Mouse (Mus musculus): Measurements from ENCODE around the gene Cdca4. TPM values are rescaled to one million over a fixed set of nuclear protein-coding genes. Genes with fewer than 3 reads are reported as not detected.

The Cdca4 gene
- polyA plus RNA-seq, 1 experiment = 10.3 TPM

GRCm38 (mm10) chr12:112799237-112799970 is 29.8 kb downstream of the Cdca4 start:
- WGBS = 87% methylated on average over 10 of the region's 10 CpGs
- Histone ChIP-seq H3K27ac (ENCODE audit: insufficient read depth, low read depth, low read length) (no peak overlapping the region), H3K4me3 (ENCODE audit: insufficient read depth, low read depth, low read length) (no peak overlapping the region), H3K4me1 (ENCODE audit: control insufficient read depth, insufficient read depth, low read length) (0 out of 2 replicates have a peak, but pooled peaks cover 3% of the 10 kb centered on the region), H3K36me3 (ENCODE audit: control insufficient read depth, insufficient read depth, low read length) (no peaks in the 10 kb centered on the region), H3K27me3 (replicated peaks; ENCODE audit: control insufficient read depth, insufficient read depth, low read length) (no peaks in the 10 kb centered on the region)
- no peak for DNase-seq
- TF ChIP-seq POLR2A (IDR thresholded peaks at IDR 0.05; ENCODE audit: low read depth, low read length) (no peak), CTCF (conservative IDR thresholded peaks at IDR 0.05; ENCODE audit: insufficient read depth, insufficient read length, low read depth, low read length) (no peak)

- Histone ChIP-seq H3K4me3 (ENCODE audit: insufficient read depth, low read depth, low read length) (no peak overlapping the region), H3K36me3 (ENCODE audit: control insufficient read depth, insufficient read depth, low read length) (no peaks in the 10 kb centered on the region), H3K4me1 (ENCODE audit: control insufficient read depth, insufficient read depth, low read length) (0 out of 2 replicates have a peak, but pooled peaks cover 3% of the 10 kb centered on the region), H3K27me3 (replicated peaks; ENCODE audit: control insufficient read depth, insufficient read depth, low read length) (no peaks in the 10 kb centered on the region), H3K27ac (ENCODE audit: insufficient read depth, low read depth, low read length) (no peak overlapping the region)
- TF ChIP-seq CTCF (conservative IDR thresholded peaks at IDR 0.05; ENCODE audit: insufficient read depth, insufficient read length, low read depth, low read length) (no peak), POLR2A (IDR thresholded peaks at IDR 0.05; ENCODE audit: low read depth, low read length) (no peak)
- 72% methylated on average over 5 of the region's 5 CpGs for WGBS
- no peak for DNase-seq
These were observed 30.5 kb downstream of the Cdca4 start for GRCm38 (mm10) chr12:112798716-112799115.

- Histone ChIP-seq H3K27ac (ENCODE audit: insufficient read depth, low read depth, low read length) (no peak overlapping the region), H3K36me3 (ENCODE audit: control insufficient read depth, insufficient read depth, low read length) (no peaks in the 10 kb centered on the region), H3K27me3 (replicated peaks; ENCODE audit: control insufficient read depth, insufficient read depth, low read length) (no peaks in the 10 kb centered on the region), H3K4me1 (ENCODE audit: control insufficient read depth, insufficient read depth, low read length) (0 out of 2 replicates have a peak, but pooled peaks cover 3% of the 10 kb centered on the region), H3K4me3 (ENCODE audit: insufficient read depth, low read depth, low read length) (no peak overlapping the region)
- DNase-seq = peak; percentile 55
- TF ChIP-seq POLR2A (IDR thresholded peaks at IDR 0.05; ENCODE audit: low read depth, low read length) (no peak), CTCF (conservative IDR thresholded peaks at IDR 0.05; ENCODE audit: insufficient read depth, insufficient read length, low read depth, low read length) (no peak)
- 16% methylated on average over 5 of the region's 5 CpGs for WGBS
These were observed 30.9 kb downstream of the Cdca4 start for GRCm38 (mm10) chr12:112798332-112798681.

GRCm38 (mm10) chr12:112797672-112798331 is 31.4 kb downstream of the Cdca4 start:
- DNase-seq = no peak
- H3K36me3 ChIP-seq (ENCODE audit: control insufficient read depth, insufficient read depth, low read length) = no peaks in the 10 kb centered on the region
- no peak for TF ChIP-seq CTCF (conservative IDR thresholded peaks at IDR 0.05; ENCODE audit: insufficient read depth, insufficient read length, low read depth, low read length)
- no peak for TF ChIP-seq POLR2A (IDR thresholded peaks at IDR 0.05; ENCODE audit: low read depth, low read length)
- no peak overlapping the region for H3K4me3 ChIP-seq (ENCODE audit: insufficient read depth, low read depth, low read length)
- H3K27ac ChIP-seq (ENCODE audit: insufficient read depth, low read depth, low read length) = no peak overlapping the region
- H3K4me1 ChIP-seq (ENCODE audit: control insufficient read depth, insufficient read depth, low read length) = 0 out of 2 replicates have a peak, but pooled peaks cover 3% of the 10 kb centered on the region
- no peaks in the 10 kb centered on the region for H3K27me3 ChIP-seq (replicated peaks; ENCODE audit: control insufficient read depth, insufficient read depth, low read length)
- WGBS = 45% methylated on average over 15 of the region's 15 CpGs

- 54% methylated on average over 17 of the region's 17 CpGs for WGBS
- 0 out of 2 replicates have a peak, but pooled peaks cover 3% of the 10 kb centered on the region for H3K4me1 ChIP-seq (ENCODE audit: control insufficient read depth, insufficient read depth, low read length)
- H3K27ac ChIP-seq (ENCODE audit: insufficient read depth, low read depth, low read length) = no peak overlapping the region
- TF ChIP-seq CTCF (conservative IDR thresholded peaks at IDR 0.05; ENCODE audit: insufficient read depth, insufficient read length, low read depth, low read length) (no peak), POLR2A (IDR thresholded peaks at IDR 0.05; ENCODE audit: low read depth, low read length) (no peak)
- no peaks in the 10 kb centered on the region for H3K36me3 ChIP-seq (ENCODE audit: control insufficient read depth, insufficient read depth, low read length)
- DNase-seq = no peak
- no peaks in the 10 kb centered on the region for H3K27me3 ChIP-seq (replicated peaks; ENCODE audit: control insufficient read depth, insufficient read depth, low read length)
- no peak overlapping the region for H3K4me3 ChIP-seq (ENCODE audit: insufficient read depth, low read depth, low read length)
These were observed 32.4 kb downstream of the Cdca4 start for GRCm38 (mm10) chr12:112796551-112797510.

GRCm38 (mm10) chr12:112795466-112796104 is 33.6 kb downstream of the Cdca4 start:
- H3K36me3 ChIP-seq (ENCODE audit: control insufficient read depth, insufficient read depth, low read length) = no peaks in the 10 kb centered on the region
- no peak for DNase-seq
- no peak overlapping the region for H3K27ac ChIP-seq (ENCODE audit: insufficient read depth, low read depth, low read length)
- WGBS = 53% methylated on average over 18 of the region's 18 CpGs
- TF ChIP-seq CTCF (conservative IDR thresholded peaks at IDR 0.05; ENCODE audit: insufficient read depth, insufficient read length, low read depth, low read length) (no peak), POLR2A (IDR thresholded peaks at IDR 0.05; ENCODE audit: low read depth, low read length) (no peak)
- no peaks in the 10 kb centered on the region for H3K27me3 ChIP-seq (replicated peaks; ENCODE audit: control insufficient read depth, insufficient read depth, low read length)
- H3K4me3 ChIP-seq (ENCODE audit: insufficient read depth, low read depth, low read length) = no peak overlapping the region
- 0 out of 2 replicates have a peak, but pooled peaks cover 3% of the 10 kb centered on the region for H3K4me1 ChIP-seq (ENCODE audit: control insufficient read depth, insufficient read depth, low read length)
